Mouse (Mus musculus) limb, embryonic 15.5 days (tissue): ENCODE measurements around the gene Unc13d. TPM values are rescaled to one million over a fixed set of nuclear protein-coding genes. Genes with fewer than 3 reads are reported as not detected.

Experiments
- ATAC-seq: fragments of 200-750 bp; cut with Nextera tagmentation; 2 replicates; pipeline ENCODE4 v1.8.0; 2017; ENCODE audit warnings: low read depth, moderate TSS enrichment; ENCODE audit not compliant: insufficient number of reproducible peaks, low FRiP score, low TSS enrichment
- H3K27ac ChIP-seq: fragments of 300-500 bp; sonication (generic); 2 replicates; pipeline ENCODE4 v1.5.1; 2015; ENCODE audit warnings: moderate library complexity, mild to moderate bottlenecking, inconsistent platforms
- H3K27me3 ChIP-seq: fragments of 300-500 bp; sonication (generic); 2 replicates; pipeline ENCODE4 v1.6.1; 2015; ENCODE audit warnings: inconsistent platforms
- H3K36me3 ChIP-seq: fragments of 300-500 bp; sonication (generic); 2 replicates; pipeline ENCODE4 v1.6.1; 2015; ENCODE audit warnings: inconsistent platforms
- H3K4me1 ChIP-seq: fragments of 300-500 bp; sonication (generic); 2 replicates; pipeline ENCODE4 v1.6.1; 2015; ENCODE audit warnings: inconsistent platforms
- H3K4me2 ChIP-seq: fragments of 300-500 bp; sonication (generic); 2 replicates; pipeline ENCODE4 v1.6.1; 2015; ENCODE audit warnings: mild to moderate bottlenecking, inconsistent platforms
- H3K4me3 ChIP-seq: fragments of 300-500 bp; sonication (generic); 2 replicates; pipeline ENCODE4 v1.5.1; 2015; ENCODE audit warnings: mild to moderate bottlenecking, inconsistent platforms
- H3K9ac ChIP-seq: fragments of 300-500 bp; sonication (generic); 2 replicates; pipeline ENCODE4 v1.6.1; 2015; ENCODE audit warnings: inconsistent platforms
- H3K9me3 ChIP-seq: fragments of 300-500 bp; sonication (generic); 2 replicates; pipeline ENCODE4 v1.6.1; 2016; ENCODE audit warnings: inconsistent platforms
- WGBS: fragments of 180-500 bp; shearing (Covaris S2); methylation state at CpG from one replicate; pipeline ENCODE4 v1.1.7; 2015; 5-methylcytosine and 5-hydroxymethylcytosine counted together
- polyA plus RNA-seq: library from polyadenylated mRNA; unstranded; fragments of >200 nt; fragmentation: Nextera tagmentation; extraction: Ambion mirVana; gene quantifications from 2 replicates; pipeline ENCODE4 v1.2.1, GENCODE M21; 2015

Gene Unc13d
- polyA plus RNA-seq, 1 experiment from 2014 or later = 8.8 TPM

GRCm38 (mm10) chr11:116036671-116037070 is 41.1 kb downstream of the Unc13d start:
- no peaks in the 10 kb centered on the region for H3K9me3 ChIP-seq
- no peak overlapping the region for H3K4me3 ChIP-seq
- peaks cover 36% of the 10 kb centered on the region for H3K36me3 ChIP-seq
- H3K27me3 ChIP-seq = no peaks in the 10 kb centered on the region
- H3K4me1 ChIP-seq = peaks cover 8% of the 10 kb centered on the region
- ATAC-seq = no peak
- no peak overlapping the region for H3K4me2 ChIP-seq
- no peak overlapping the region for H3K27ac ChIP-seq
- WGBS = 72% methylated on average over 3 of the region's 3 CpGs
- H3K9ac ChIP-seq = no peak overlapping the region

- Histone ChIP-seq H3K27me3 (no peaks in the 10 kb centered on the region), H3K36me3 (peaks cover 22% of the 10 kb centered on the region), H3K4me3 (no peak overlapping the region), H3K27ac (no peak overlapping the region; the same call in 1 of the 2 replicates), H3K9me3 (no peaks in the 10 kb centered on the region), H3K9ac (no peak overlapping the region), H3K4me1 (peaks cover 17% of the 10 kb centered on the region), H3K4me2 (no peak overlapping the region)
- no peak for ATAC-seq
- 92% methylated on average over 6 of the region's 6 CpGs for WGBS
Observed at GRCm38 (mm10) chr11:116034584-116034983, 43.2 kb downstream of the Unc13d start.

DNA sequence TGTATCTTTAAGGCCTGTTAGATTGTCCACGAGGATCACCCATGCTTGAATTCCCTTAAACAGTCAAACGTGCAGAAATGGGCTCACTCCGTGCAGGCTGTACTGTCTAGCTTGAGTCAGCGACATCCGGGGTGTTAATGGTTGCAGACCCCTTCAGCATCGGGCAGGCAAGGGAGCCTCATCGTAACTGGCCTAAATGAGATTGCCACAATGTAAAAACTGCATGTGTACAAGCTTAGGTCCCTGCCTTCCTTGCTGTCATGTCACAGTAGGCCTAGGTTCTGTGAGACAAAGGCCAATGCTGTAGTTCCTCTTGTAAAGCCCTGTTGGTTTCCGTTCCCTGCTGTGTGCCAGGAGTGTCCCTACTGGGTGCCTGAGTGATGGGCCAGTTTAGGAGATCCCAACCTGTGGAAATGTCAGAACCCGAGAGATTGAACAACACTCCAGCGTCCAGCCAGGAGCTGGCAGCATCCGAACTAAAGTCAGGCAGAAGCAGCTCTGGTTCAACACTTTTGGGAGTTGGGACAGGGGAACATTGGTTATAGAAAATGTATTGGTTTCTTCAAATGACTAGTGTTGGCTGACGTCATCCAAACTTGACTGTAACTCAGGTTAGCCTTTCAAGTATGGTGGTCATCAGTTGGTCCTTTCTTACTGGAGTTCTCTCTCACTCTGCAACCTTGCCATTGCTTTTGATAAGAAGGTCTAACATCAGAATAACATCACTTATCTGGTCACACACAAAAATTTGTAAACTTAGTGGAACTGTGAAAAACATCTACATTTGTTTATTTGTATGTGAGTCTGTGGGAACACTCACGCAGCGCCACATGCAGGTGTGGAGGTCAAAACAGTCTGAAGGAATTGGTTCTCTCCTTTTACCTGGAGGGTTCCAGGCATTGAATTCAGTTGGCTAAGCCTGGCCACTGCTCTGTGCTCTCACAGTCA is 46.6 kb downstream of the Unc13d start:
- WGBS = 25% methylated on average over 14 of the region's 14 CpGs
- ATAC-seq = no peak
- H3K4me2 ChIP-seq = peak overlapping the region; percentile 79
- H3K27me3 ChIP-seq = no peaks in the 10 kb centered on the region
- H3K9me3 ChIP-seq = no peaks in the 10 kb centered on the region
- H3K9ac ChIP-seq = peak overlapping the region; percentile 89
- H3K27ac ChIP-seq = peak overlapping the region; percentile 100
- H3K36me3 ChIP-seq = peaks cover 3% of the 10 kb centered on the region; the same call in 1 of the 2 replicates
- H3K4me1 ChIP-seq = peaks cover 19% of the 10 kb centered on the region
- peak overlapping the region; percentile 80 for H3K4me3 ChIP-seq

DNA sequence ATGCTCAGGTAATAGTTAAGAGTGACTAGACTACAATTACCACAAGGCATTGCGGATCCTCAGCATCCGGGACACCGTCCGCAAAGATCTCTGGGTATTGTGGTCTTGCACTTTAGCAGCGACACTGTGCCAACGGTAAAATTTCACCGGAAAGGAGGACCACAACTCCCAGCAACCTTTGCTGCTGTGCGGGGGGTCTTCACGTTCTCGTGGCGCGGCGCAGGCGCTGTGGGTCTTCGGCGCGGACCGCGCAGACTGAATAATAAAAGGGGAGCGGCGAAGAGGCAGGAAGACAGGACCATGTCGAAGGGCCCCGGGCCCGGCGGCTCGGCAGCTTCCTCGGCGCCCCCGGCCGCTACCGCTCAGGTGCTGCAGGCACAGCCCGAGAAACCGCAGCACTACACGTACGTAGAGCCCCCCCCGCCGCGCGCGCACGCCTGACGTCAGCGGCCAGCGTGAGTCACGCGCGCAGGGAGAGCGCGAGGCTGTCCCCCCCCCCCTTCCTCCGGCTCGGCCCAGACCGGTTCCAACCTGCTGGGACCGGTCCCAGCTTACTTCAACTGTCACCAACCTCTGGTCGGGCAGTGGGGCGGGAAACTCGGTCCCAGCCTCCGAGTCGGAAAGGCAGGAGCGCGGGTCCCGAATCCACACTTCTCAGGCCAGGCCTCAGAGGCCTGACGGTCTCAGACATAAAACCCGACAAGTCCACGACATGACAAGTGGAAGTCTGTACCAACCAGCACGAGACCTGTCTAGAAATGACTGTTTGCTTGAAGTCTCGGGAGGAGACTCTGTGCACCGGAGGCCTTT is 47.5 kb downstream of the Unc13d start, which contains the start of gene Unk:
TSS of gene Unk (plus strand) at position 235 of the 810 bp plus-strand sequence.
- no peaks in the 10 kb centered on the region for H3K27me3 ChIP-seq
- H3K4me2 ChIP-seq = peak within 1 kb of the TSS; percentile 79
- H3K36me3 ChIP-seq = peaks cover 3% of the 10 kb centered on the region; the same call in 1 of the 2 replicates
- peak within 1 kb of the TSS; percentile 89 for H3K9ac ChIP-seq
- H3K4me1 ChIP-seq = peaks cover 19% of the 10 kb centered on the region
- H3K4me3 ChIP-seq = peak within 1 kb of the TSS; percentile 80
- no peaks in the 10 kb centered on the region for H3K9me3 ChIP-seq
- peak within 1 kb of the TSS; percentile 100 for H3K27ac ChIP-seq
- peak; percentile 96 for ATAC-seq
- 0% methylated on average over 63 of the region's 67 CpGs for WGBS

DNA sequence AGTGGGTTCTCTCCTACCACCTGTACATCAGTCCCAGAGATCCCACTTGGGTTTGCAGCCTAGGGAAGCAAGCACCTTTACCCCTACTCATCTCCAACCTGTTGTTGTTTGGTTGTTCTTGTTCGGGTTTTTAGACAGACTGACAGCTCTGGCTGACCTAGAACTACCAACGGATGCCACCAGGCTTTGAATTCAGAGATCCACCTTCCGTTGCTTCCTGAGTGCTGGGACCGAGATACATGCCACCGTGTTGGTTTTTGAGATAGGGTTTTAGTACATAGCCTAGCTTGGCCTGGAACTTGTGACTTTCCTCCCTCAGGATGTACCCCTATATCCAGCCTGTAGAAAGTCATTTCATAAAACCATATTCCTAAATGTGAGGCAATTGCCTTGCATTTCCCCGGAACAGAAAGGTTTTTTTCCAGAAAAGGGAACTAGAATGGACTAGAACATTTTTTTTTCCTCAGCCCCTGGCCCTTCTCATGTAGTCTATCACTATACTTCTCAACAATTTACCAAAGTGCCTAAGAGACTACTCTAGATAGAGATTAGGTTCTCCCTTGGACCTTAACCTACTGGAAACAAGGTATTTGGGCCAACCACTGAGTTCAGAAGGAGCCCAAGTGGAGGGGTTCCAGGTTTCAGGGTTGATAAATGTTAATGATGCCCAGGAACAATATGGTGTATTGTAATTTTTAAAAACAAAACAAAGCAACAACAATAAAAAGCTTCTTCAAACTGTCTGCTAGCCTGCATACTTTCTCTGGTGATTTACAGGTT is 48.5 kb downstream of the Unc13d start:
- Histone ChIP-seq H3K4me2 (peak overlapping the region; percentile 49), H3K9me3 (no peaks in the 10 kb centered on the region), H3K9ac (no peak overlapping the region), H3K4me3 (peak overlapping the region; percentile 80), H3K27me3 (no peaks in the 10 kb centered on the region), H3K27ac (peak overlapping the region; percentile 39), H3K36me3 (no peaks in the 10 kb centered on the region), H3K4me1 (peaks cover 19% of the 10 kb centered on the region)
- no peak for ATAC-seq
- 79% methylated on average over 6 of the region's 6 CpGs for WGBS

GRCm38 (mm10) chr11:116028177-116028865 is 49.4 kb downstream of the Unc13d start:
- Histone ChIP-seq H3K9ac (no peak overlapping the region), H3K4me2 (no peak overlapping the region), H3K27ac (no peak overlapping the region), H3K4me3 (no peak overlapping the region), H3K27me3 (no peaks in the 10 kb centered on the region), H3K36me3 (no peaks in the 10 kb centered on the region), H3K9me3 (no peaks in the 10 kb centered on the region), H3K4me1 (peaks cover 19% of the 10 kb centered on the region)
- ATAC-seq = no peak
- 84% methylated on average over 9 of the region's 9 CpGs for WGBS

DNA sequence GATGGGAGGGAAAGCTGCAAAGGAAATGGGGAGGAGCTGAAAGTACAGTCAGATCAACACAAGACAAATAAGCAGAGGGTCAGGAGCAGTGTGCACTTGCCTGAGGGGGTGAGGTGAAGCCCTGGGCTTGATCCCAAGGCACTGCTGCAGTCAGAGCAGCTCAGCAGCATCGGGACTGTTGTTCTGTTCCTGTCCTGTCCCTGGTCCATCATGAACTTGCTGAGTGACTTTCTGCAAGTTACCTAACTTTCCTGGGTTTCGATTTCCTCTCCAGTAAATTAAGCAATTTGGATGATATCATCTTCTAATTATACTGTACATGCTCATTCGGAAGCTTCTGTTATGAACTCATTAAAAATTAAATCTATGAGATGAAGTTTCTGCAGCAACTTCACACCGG is 50.0 kb downstream of the Unc13d start, which contains the start of gene H3f3b:
TSS of gene H3f3b (minus strand) at position 207 of the 400 bp plus-strand sequence.
- Histone ChIP-seq H3K4me2 (no peak within 1 kb of the TSS), H3K4me3 (no peak within 1 kb of the TSS), H3K9ac (no peak within 1 kb of the TSS), H3K36me3 (no peaks in the 10 kb centered on the region), H3K9me3 (no peaks in the 10 kb centered on the region), H3K27me3 (no peaks in the 10 kb centered on the region), H3K27ac (no peak within 1 kb of the TSS), H3K4me1 (peaks cover 18% of the 10 kb centered on the region)
- 72% methylated on average over 4 of the region's 4 CpGs for WGBS
- no peak for ATAC-seq

DNA sequence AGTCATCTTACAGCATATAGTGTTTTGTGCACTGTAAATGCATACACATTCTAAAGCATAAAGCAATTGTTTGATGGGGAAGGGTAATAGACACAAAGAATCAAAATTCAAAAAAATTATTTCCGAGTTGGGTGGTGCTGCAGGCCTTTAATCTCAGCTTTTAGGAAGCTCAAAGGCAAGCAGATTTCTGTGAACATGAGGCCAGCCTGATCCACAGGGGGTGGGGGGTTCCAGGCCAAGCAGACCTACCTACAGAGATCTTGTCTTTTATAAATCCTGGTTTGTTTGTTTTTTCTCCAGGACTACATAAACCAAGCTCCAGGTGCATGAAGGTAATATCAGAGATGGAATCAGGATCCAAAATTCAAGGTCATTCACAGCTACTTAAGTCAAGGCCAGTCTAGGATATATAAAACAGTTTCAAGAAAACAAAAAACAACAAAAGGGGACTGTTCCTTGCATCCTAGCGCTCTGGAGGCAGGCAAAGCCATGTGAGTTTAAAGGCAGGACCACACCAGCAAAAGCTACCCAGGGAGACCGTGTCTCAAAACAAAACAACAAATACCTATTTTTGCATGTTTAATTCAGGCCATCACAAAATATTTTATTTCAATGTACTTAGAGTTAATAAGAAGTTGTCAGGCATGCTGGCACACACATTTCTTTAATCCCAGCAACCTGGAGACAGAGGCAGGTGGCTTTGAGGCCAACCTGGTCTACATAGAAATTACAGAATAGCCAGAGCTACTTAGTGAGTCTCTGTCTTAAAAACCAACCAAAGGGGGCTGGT is 52.5 kb downstream of the Unc13d start:
- Histone ChIP-seq H3K4me3 (no peak overlapping the region), H3K36me3 (peaks cover 13% of the 10 kb centered on the region), H3K4me1 (0 out of 2 replicates have a peak, but pooled peaks cover 4% of the 10 kb centered on the region), H3K27me3 (no peaks in the 10 kb centered on the region), H3K9ac (no peak overlapping the region), H3K4me2 (no peak overlapping the region), H3K9me3 (no peaks in the 10 kb centered on the region), H3K27ac (peak overlapping the region; percentile 71; the same call in 1 of the 2 replicates)
- no peak for ATAC-seq
- WGBS = 88% methylated on average over 3 of the region's 3 CpGs

GRCm38 (mm10) chr11:116024356-116024808 is 53.4 kb downstream of the Unc13d start:
- peaks cover 13% of the 10 kb centered on the region for H3K36me3 ChIP-seq
- H3K9me3 ChIP-seq = no peaks in the 10 kb centered on the region
- peak overlapping the region; percentile 100 for H3K27ac ChIP-seq
- peak overlapping the region; percentile 85 for H3K4me3 ChIP-seq
- H3K4me1 ChIP-seq = 0 out of 2 replicates have a peak, but pooled peaks cover under 1% of the 10 kb centered on the region
- H3K9ac ChIP-seq = peak overlapping the region; percentile 99
- ATAC-seq = peak; percentile 96
- under 1% methylated on average over 37 of the region's 37 CpGs for WGBS
- 0 out of 2 replicates have a peak overlapping the region, but pooled peaks have one; percentile 44 for H3K4me2 ChIP-seq
- no peaks in the 10 kb centered on the region for H3K27me3 ChIP-seq

DNA sequence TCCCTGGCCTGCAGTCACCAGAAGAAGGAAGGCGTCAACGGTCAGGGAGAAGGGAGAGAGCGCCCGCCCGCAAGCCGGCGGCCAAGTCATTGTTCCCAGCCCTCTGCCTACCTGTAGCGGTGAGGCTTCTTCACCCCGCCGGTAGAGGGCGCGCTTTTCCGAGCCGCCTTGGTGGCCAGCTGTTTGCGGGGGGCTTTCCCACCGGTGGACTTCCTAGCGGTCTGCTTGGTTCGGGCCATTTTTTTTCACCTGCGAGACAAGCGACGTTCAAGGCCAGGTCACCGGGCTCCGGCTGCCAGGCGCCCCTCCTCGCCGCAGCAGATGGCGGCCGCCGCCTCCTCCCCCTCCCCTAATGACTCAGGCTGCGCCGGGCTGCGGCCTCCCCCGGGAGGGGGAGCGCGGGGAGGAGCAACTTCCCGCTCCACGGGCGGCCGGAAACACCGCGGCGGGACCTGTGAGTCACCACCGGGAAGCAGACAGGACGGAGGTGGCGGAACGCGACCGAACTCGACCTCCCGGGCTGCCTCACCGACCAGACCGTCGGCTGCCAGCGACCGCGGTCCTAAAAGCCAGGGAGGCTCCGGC is 53.9 kb downstream of the Unc13d start:
- Histone ChIP-seq H3K4me1 (no peaks in the 10 kb centered on the region), H3K4me2 (peak overlapping the region; percentile 44), H3K36me3 (peaks cover 13% of the 10 kb centered on the region), H3K27me3 (no peaks in the 10 kb centered on the region), H3K27ac (peak overlapping the region; percentile 100), H3K9me3 (no peaks in the 10 kb centered on the region), H3K4me3 (peak overlapping the region; percentile 85), H3K9ac (peak overlapping the region; percentile 99)
- WGBS = under 1% methylated on average over 53 of the region's 57 CpGs
- ATAC-seq = peak; percentile 71
